Mouse (Mus musculus) erythroblast, embryonic 14.5 days (primary cell): ENCODE measurements around the gene Celf6. TPM values are rescaled to one million over a fixed set of nuclear protein-coding genes. Genes with fewer than 3 reads are reported as not detected.

ENCODE experiments used
- H3K27me3 ChIP-seq: 2 replicates; pipeline ENCODE4 v1.6.1; 2012; ENCODE audit warnings: inconsistent platforms; ENCODE audit not compliant: control insufficient read depth
- H3K36me3 ChIP-seq: 2 replicates; pipeline ENCODE4 v1.6.1; 2012; ENCODE audit warnings: mild to moderate bottlenecking, inconsistent platforms; ENCODE audit not compliant: control insufficient read depth
- H3K4me1 ChIP-seq: 2 replicates; pipeline ENCODE4 v1.6.1; 2012; ENCODE audit warnings: inconsistent platforms; ENCODE audit not compliant: control insufficient read depth
- H3K4me3 ChIP-seq: replicated peaks from 2 replicates; pipeline ENCODE3; 2012; ENCODE audit warnings: moderate library complexity, mild to moderate bottlenecking, inconsistent platforms
- H3K9me3 ChIP-seq: 2 replicates; pipeline ENCODE4 v1.6.1; 2012; ENCODE audit warnings: low read length, inconsistent platforms, mixed read lengths; ENCODE audit not compliant: control insufficient read depth
- GATA1 ChIP-seq: IDR thresholded peaks from 2 replicates; pipeline ENCODE4 v1.6.1; 2012; ENCODE audit warnings: low read length, inconsistent platforms, mixed read lengths
- TAL1 ChIP-seq: IDR thresholded peaks from 3 replicates; pipeline ENCODE4 v1.6.1; 2012; ENCODE audit warnings: low read length, inconsistent platforms, mixed read lengths
- polyA plus RNA-seq: library from polyadenylated mRNA; stranded (reverse); fragments of >175 nt; gene quantifications from 2 replicates; pipeline ENCODE4 v1.2.3, GENCODE M21; 2012

Gene Celf6
- polyA plus RNA-seq, 1 experiment = not detected

DNA sequence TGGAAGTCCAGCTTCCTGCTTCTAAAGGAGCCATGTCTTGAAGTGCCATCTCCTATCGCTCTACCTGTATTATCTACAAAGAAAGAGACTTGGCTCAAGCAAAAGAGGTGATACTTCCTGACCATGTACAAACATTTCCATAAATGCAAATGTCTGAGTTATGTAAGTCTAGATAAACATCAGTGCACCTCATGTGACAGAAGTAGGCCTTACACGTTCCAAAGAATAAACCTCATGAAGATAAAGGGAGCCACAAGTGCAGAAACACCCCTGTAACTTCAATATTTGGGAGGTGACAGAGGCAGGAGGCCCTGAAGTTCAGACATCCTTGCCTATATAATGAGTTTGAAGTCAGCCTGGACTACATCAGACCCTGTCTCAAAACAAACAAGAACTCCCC is 5.9 kb upstream of the Celf6 start:
- no peak for TF ChIP-seq GATA1
- no peak for TF ChIP-seq TAL1
- Histone ChIP-seq H3K9me3 (no peaks in the 10 kb centered on the region), H3K4me3 (no peak overlapping the region), H3K36me3 (no peaks in the 10 kb centered on the region), H3K27me3 (peaks cover 23% of the 10 kb centered on the region), H3K4me1 (peaks cover 1% of the 10 kb centered on the region; the same call in 1 of the 2 replicates)

DNA sequence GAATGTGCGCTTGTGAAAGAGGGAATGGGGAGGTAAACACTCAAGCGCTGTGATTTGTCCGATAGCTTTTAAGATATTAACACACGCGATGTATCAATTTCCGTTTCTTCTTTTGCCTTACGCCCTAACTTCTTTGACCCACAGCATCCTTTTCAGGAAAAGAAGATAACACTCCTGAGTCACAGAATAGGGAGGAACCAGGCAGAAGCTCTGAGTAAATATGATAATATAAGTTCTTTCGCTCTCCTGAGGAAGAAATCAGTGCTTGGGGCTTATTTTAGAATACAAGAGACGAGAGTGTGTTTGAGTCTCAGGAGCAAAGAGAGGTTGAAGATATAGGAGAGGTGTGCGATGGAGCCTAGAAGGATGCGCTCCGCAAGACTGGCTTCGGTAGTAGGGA is 316 bp upstream of the Celf6 start:
- H3K4me1 ChIP-seq = peaks cover 15% of the 10 kb centered on the region
- peak overlapping the region; percentile 58 for H3K4me3 ChIP-seq
- no peak for TF ChIP-seq TAL1
- no peak for TF ChIP-seq GATA1
- peaks cover 67% of the 10 kb centered on the region for H3K27me3 ChIP-seq
- no peaks in the 10 kb centered on the region for H3K36me3 ChIP-seq
- no peaks in the 10 kb centered on the region for H3K9me3 ChIP-seq

DNA sequence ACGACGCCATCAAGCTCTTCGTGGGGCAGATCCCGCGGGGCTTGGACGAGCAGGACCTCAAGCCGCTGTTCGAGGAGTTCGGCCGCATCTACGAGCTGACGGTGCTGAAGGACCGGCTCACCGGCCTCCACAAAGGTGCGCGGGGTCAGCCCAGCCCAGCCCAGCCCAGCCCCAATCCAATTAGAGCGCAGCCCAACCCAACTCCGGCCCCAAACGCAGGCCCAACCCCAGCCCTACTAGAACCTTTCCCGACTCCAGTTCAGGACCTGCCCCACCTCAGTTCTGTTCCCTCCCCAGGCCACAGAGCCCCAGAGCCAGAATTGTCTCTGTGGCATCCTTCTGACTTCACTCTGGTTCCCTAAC is 769 bp downstream of the Celf6 start:
- Histone ChIP-seq H3K4me1 (peaks cover 15% of the 10 kb centered on the region), H3K27me3 (peaks cover 74% of the 10 kb centered on the region), H3K9me3 (no peaks in the 10 kb centered on the region), H3K4me3 (peak overlapping the region; percentile 58), H3K36me3 (no peaks in the 10 kb centered on the region)
- TF ChIP-seq GATA1 (no peak), TAL1 (no peak)

DNA sequence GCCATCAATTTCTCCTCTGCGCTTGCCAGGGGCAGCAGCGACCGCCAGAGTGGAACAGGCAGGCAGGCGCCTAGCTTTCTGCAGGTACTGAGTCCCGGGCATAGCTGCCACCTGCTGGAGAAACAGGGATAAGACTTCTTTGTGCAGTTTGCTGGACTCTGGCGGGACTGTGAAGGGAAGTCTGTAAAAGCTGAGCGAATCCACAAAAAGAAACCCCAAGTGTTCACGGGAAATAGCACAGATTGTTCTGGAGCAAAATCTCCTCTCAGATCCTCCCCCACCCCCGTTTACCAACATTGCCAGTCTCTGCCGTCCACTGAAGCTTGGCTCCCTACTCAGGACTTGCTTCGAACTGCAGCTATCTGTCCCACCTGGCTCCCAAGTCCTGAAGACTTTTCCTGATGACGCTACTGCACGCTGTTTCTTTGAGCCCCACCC is 7.2 kb downstream of the Celf6 start:
- Histone ChIP-seq H3K36me3 (no peaks in the 10 kb centered on the region), H3K9me3 (no peaks in the 10 kb centered on the region), H3K4me3 (no peak overlapping the region), H3K4me1 (no peaks in the 10 kb centered on the region), H3K27me3 (peaks cover 84% of the 10 kb centered on the region)
- TF ChIP-seq TAL1 = no peak
- no peak for TF ChIP-seq GATA1

DNA sequence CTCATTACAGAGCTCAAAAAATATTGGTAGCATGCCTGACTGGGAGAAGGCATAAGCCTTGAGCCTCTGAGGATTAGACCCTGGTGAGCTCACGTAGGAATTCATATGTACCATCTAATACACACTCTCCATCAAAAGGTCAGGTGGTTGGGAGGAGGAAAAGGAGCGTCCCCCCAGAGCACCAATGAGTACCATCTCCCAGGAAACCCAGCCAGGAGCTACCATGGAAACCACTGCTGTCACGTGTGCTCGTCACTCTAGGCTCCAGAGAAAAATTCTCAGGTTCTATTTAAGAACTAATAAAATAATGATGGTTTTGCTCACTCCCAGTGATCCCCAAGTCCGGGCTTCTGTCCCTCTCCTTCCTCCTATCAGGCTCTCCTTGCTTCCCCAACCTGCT is 10.5 kb downstream of the Celf6 start:
- Histone ChIP-seq H3K36me3 (no peaks in the 10 kb centered on the region), H3K9me3 (no peaks in the 10 kb centered on the region), H3K4me3 (no peak overlapping the region), H3K27me3 (peaks cover 77% of the 10 kb centered on the region), H3K4me1 (no peaks in the 10 kb centered on the region; the same call in 1 of the 2 replicates)
- TF ChIP-seq TAL1 = no peak

DNA sequence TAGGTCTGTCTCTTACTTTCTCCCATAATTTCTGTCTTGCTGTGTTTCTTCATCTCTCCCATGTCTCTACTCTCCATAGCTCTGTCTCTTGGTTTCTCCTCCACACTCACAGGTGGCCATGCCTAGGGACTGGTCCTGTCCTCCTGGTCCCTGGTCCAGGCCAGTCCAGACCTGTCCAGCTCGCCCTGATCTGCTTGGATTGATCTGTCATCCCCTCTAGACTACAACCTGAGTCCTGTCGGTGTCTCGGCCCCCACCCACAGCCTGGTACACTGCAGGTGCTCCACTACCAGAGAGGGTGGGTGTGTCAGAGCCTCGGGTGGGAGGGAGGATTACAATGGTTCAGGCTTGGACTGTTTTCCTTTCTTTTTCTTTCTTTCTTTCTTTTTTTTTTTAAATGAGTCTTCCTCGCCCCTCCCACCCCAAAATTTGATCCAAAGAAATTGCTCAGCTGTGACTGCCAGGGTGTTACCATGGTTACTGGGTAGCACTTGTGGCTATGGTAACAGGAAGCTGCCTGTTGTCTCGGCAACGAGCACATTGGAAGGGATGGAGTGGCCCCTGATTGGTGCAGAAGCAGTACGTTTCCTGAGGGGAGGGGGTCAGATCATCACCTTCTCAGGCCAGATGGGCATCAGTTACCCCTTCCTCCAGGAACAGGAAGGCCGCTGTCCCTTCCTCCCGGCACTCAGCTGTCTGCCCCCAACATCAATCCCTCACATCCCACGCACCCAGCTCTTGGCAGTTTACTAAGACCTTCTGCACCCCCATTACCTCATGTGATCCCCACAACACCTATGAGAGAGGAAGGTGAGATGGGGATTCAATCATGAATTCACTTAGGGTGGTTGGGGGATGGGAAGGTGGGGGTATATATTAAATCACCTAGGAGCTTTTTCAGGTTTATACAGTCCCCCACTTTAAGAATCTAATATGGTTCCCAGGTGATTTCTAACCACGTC is 11.3 kb downstream of the Celf6 start:
- Histone ChIP-seq H3K4me1 (no peaks in the 10 kb centered on the region; the same call in 1 of the 2 replicates), H3K9me3 (no peaks in the 10 kb centered on the region), H3K4me3 (no peak overlapping the region), H3K27me3 (peaks cover 72% of the 10 kb centered on the region), H3K36me3 (no peaks in the 10 kb centered on the region)
- no peak for TF ChIP-seq GATA1
- TF ChIP-seq TAL1 = no peak

DNA sequence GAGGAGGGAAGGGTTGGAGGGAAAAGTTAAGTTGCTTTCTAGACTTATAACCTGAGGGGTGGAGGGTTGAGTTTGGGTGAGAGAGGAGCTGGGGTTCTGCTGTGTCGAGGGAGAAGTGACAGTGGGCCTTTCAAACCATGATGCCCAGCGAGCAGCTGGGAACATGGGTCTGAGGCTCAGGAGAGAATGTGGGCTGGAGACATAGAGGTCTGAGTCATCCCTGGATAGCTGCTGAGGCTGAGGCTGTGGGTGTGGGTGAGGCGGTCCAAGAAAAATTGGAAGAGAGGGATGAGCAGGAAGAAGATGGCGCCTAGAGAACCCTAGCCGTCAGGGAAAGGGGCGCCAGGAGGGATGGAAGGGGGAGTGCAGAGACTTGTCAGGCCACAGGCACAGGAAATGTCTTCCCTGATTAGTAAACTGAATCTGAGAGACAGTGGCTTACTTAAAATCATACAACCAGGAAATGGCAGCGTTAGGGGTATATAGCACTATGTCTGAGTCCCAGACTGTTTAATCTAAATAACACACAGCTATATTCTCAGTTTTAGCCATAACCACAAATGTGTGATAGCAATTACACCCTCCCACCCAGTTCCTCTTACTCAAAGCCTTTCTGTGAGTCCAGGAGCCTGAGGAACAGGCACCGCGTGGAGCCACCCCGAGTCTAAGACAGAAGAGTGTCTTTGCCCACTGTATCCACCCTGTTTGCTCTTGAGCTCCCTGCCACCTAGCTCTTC is 12.2 kb downstream of the Celf6 start:
- no peak overlapping the region for H3K4me3 ChIP-seq
- H3K9me3 ChIP-seq = no peaks in the 10 kb centered on the region
- TF ChIP-seq TAL1 (no peak), GATA1 (no peak)
- H3K27me3 ChIP-seq = peaks cover 63% of the 10 kb centered on the region
- H3K36me3 ChIP-seq = no peaks in the 10 kb centered on the region
- H3K4me1 ChIP-seq = no peaks in the 10 kb centered on the region; the same call in 1 of the 2 replicates

DNA sequence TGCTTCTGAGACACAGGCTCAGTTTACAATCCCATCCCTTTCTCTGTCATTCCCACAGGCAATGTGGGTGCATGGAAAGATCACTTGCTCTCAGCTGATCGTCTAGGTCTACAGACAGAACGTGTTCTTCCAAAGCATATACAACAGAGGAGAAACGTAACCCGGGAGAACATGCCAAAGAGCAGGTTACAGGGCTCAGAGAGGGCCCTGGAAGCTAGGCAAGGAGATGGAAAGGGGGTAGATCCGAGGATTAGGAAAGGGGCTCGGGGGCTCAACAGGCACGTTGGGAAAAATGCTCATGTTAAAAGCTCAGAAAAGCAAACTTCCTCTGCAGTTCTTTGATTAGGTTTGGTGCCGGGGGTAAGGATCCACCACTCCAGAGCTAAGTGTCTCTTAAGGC is 23.9 kb downstream of the Celf6 start:
- no peaks in the 10 kb centered on the region for H3K36me3 ChIP-seq
- H3K4me3 ChIP-seq = no peak overlapping the region
- H3K4me1 ChIP-seq = no peaks in the 10 kb centered on the region
- TF ChIP-seq GATA1 (no peak), TAL1 (no peak)
- H3K27me3 ChIP-seq = peaks cover 49% of the 10 kb centered on the region
- no peaks in the 10 kb centered on the region for H3K9me3 ChIP-seq

DNA sequence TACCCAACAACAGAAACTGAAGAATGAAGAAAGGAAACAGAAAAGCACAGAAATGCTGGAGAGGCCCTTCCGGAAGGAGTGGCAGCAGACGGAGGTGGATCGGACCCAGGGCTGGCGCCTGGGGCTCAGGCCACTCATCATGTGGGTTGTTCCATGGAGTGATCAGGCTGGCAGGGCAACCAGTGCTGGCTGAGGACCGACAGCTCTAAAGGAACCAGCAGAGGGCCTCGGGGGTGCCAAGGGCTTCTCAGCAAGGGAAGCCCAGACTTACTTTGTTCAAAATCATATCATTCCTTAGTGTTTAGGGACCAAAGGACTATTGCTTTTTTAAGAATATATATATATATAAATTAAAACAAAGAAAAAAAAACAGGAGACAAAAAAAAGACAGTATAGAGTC is 28.2 kb downstream of the Celf6 start:
- peaks cover 38% of the 10 kb centered on the region for H3K27me3 ChIP-seq

More for the DNA sequence above, 28.2 kb downstream of the Celf6 start:
- no peaks in the 10 kb centered on the region for H3K36me3 ChIP-seq
- TF ChIP-seq GATA1 = no peak
- no peak for TF ChIP-seq TAL1
- H3K9me3 ChIP-seq = no peaks in the 10 kb centered on the region
- no peak overlapping the region for H3K4me3 ChIP-seq
- no peaks in the 10 kb centered on the region for H3K4me1 ChIP-seq
